ENCODE assay signal across 8 mouse cellular contexts in the genomic region with DNA sequence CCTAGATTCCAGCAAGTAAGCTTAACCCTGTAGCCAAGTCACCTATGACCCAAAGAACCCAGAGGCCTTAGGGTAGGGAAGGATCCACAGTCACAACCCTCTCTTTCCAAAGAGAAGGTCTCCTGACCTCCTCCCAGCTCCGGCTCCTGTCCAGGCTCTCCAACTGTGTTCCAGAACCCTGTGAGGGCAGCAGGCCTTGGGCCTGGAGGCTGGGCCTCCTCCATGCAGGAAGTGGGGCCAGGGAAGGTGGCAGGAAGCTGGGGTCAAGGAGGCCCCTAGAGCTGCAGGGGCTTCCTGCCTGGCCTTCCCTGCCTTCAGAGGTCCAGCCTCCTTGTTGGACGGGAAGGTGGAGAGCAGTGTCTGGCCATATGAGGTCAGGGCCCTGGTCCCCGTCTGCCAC. TPM values are rescaled to one million over a fixed set of nuclear protein-coding genes. Genes with fewer than 3 reads are reported as not detected.
DNase-seq lines count a peak whose midpoint lies in the region; ATAC-seq lines count a peak whose summit lies in the region.

No protein-coding gene starts in this region.

- ATAC-seq in forebrain, embryonic 15.5 days (replicated peaks): no peak; the same call in 1 of the 2 replicates
- peak; percentile 29; the same call in 1 of the 2 replicates for ATAC-seq in liver, embryonic 15.5 days (ENCODE audit: insufficient read depth)
- no peak for ATAC-seq in frontal cortex, adult (ENCODE audit: low TSS enrichment)
- ATAC-seq in cerebellum, adult (ENCODE audit: insufficient number of reproducible peaks, low FRiP score, low TSS enrichment): no peak

- no peak overlapping the region for H3K4me2 ChIP-seq in forebrain, embryonic 15.5 days (replicated peaks)
- no peak overlapping the region for H3K4me2 ChIP-seq in liver, embryonic 15.5 days

- peaks cover 25% of the 10 kb centered on the region for H3K4me1 ChIP-seq in forebrain, embryonic 15.5 days
- H3K4me1 ChIP-seq in liver, embryonic 15.5 days (replicated peaks): peaks cover 25% of the 10 kb centered on the region

- H3K9ac ChIP-seq in forebrain, embryonic 15.5 days (replicated peaks): no peak overlapping the region
- H3K9ac ChIP-seq in liver, embryonic 15.5 days: no peak overlapping the region

- H3K4me3 ChIP-seq in forebrain, embryonic 15.5 days: no peak overlapping the region
- no peak overlapping the region for H3K4me3 ChIP-seq in liver, embryonic 15.5 days (replicated peaks)

- peaks cover 70% of the 10 kb centered on the region for H3K36me3 ChIP-seq in forebrain, embryonic 15.5 days
- H3K36me3 ChIP-seq in liver, embryonic 15.5 days (replicated peaks): peaks cover 9% of the 10 kb centered on the region; the same call in 1 of the 2 replicates

- WGBS in forebrain, embryonic 15.5 days: 93% methylated on average over 3 of the region's 3 CpGs
- 76% methylated on average over 3 of the region's 3 CpGs for WGBS in liver, embryonic 15.5 days (ENCODE audit: insufficient replicate concordance)

- peak overlapping the region; percentile 78; the same call in 1 of the 2 replicates for H3K27ac ChIP-seq in forebrain, embryonic 15.5 days (replicated peaks)
- H3K27ac ChIP-seq in liver, embryonic 15.5 days (replicated peaks): 0 out of 2 replicates have a peak overlapping the region, but pooled peaks have one; percentile 45

- DNase-seq in adrenal gland, postnatal 10 days: peak; percentile 74
- DNase-seq in adrenal gland, adult 18-20 months (ENCODE audit: low spot score in 2 of 2): no peak
- DNase-seq in kidney, adult 18-20 months: peak; percentile 65
- no peak for DNase-seq in thymus, postnatal 0 days (ENCODE audit: low spot score)

- H3K27me3 ChIP-seq in forebrain, embryonic 15.5 days: no peaks in the 10 kb centered on the region
- H3K27me3 ChIP-seq in liver, embryonic 15.5 days: no peaks in the 10 kb centered on the region

- H3K9me3 ChIP-seq in forebrain, embryonic 15.5 days: no peaks in the 10 kb centered on the region
- no peaks in the 10 kb centered on the region for H3K9me3 ChIP-seq in liver, embryonic 15.5 days (replicated peaks)

RNA-seq across cellular contexts. Expression of gene Bahcc1, which starts 48.5 kb away (rescaled TPM):
- total RNA-seq in adrenal gland, postnatal 10 days (2021): 10 to 100 TPM; 13.8 to 20.5 TPM
- total RNA-seq in adrenal gland, adult 18-20 months (2021): 1 to 10 TPM; 7.8 to 8.9 TPM
- 15.4 and 16.1 TPM in 2 replicates for polyA plus RNA-seq in forebrain, embryonic 15.5 days (2015; fragmentation: Nextera tagmentation; extraction: Ambion mirVana)
- polyA plus RNA-seq in liver, embryonic 15.5 days (2015; fragmentation: Nextera tagmentation; extraction: Ambion mirVana): 0.91 and 1.0 TPM in 2 replicates
- polyA plus RNA-seq in thymus, postnatal 0 days (2015; fragmentation: Nextera tagmentation; extraction: Ambion mirVana): 3.3 and 4.6 TPM in 2 replicates

Comparison
In these comparisons a context has a peak if more than half of its experiments do, and no peak if none do; other contexts are left out.
1. DNase-seq: peak in adrenal gland, postnatal 10 days (single experiment) and kidney, adult 18-20 months (single experiment); none in adrenal gland, adult 18-20 months (0 of 2) and thymus, postnatal 0 days (single experiment).